Mouse (Mus musculus) kidney, postnatal 0 days (tissue): Measurements from ENCODE around the gene Baz2a. TPM values are rescaled to one million over a fixed set of nuclear protein-coding genes. Genes with fewer than 3 reads are reported as not detected.

ENCODE experiments used
- ATAC-seq: fragments of 200-750 bp; cut with Nextera tagmentation; replicated peaks from 2 replicates; pipeline ENCODE4 v1.8.0; 2017; ENCODE audit warnings: low read depth, moderate number of reproducible peaks, moderate TSS enrichment, moderate library complexity; ENCODE audit not compliant: low FRiP score
- DNase-seq: peaks from one replicate; pipeline ENCODE4 v3.0.0-alpha.2; 2016; ENCODE audit warnings: low spot score
- H3K27ac ChIP-seq: fragments of 300-500 bp; sonication (generic); 2 replicates; pipeline ENCODE4 v1.5.1; 2014; ENCODE audit warnings: mild to moderate bottlenecking
- H3K27me3 ChIP-seq: fragments of 300-500 bp; sonication (generic); 2 replicates; pipeline ENCODE4 v1.6.1; 2014; ENCODE audit warnings: low read length, mixed read lengths; ENCODE audit not compliant: insufficient read depth
- H3K36me3 ChIP-seq: fragments of 300-500 bp; sonication (generic); 2 replicates; pipeline ENCODE4 v1.6.1; 2014; ENCODE audit warnings: low read length, mixed read lengths; ENCODE audit not compliant: insufficient read depth
- H3K4me1 ChIP-seq: fragments of 300-500 bp; sonication (generic); replicated peaks from 2 replicates; pipeline ENCODE4 v1.6.1; 2014; ENCODE audit warnings: antibody characterized with exemption, low read length, mixed read lengths; ENCODE audit not compliant: insufficient read depth
- H3K4me2 ChIP-seq: fragments of 300-500 bp; sonication (generic); 2 replicates; pipeline ENCODE4 v1.6.1; 2014; ENCODE audit warnings: mild to moderate bottlenecking, low read length, moderate library complexity, mixed read lengths
- H3K4me3 ChIP-seq: fragments of 300-500 bp; sonication (generic); replicated peaks from 2 replicates; pipeline ENCODE4 v1.5.1; 2014; ENCODE audit warnings: low read depth, low read length
- H3K9ac ChIP-seq: fragments of 300-500 bp; sonication (generic); 2 replicates; pipeline ENCODE4 v1.6.1; 2014; ENCODE audit warnings: low read depth, low read length
- H3K9me3 ChIP-seq: fragments of 300-500 bp; sonication (generic); replicated peaks from 2 replicates; pipeline ENCODE4 v1.6.1; 2016; ENCODE audit warnings: low read length, inconsistent platforms, mixed read lengths
- CTCF ChIP-seq: IDR thresholded peaks from 2 replicates; pipeline ENCODE4 v1.5.1; 2016; ENCODE audit warnings: antibody characterized with exemption, low read depth, mild to moderate bottlenecking, moderate library complexity
- WGBS: fragments of 180-500 bp; shearing (Covaris S2); extraction: QIAGEN DNeasy Blood & Tissue Kit; methylation state at CpG from one replicate; pipeline ENCODE4 v1.1.7; 2014; 5-methylcytosine and 5-hydroxymethylcytosine counted together
- polyA plus RNA-seq: library from polyadenylated mRNA; unstranded; fragments of >200 nt; fragmentation: Nextera tagmentation; extraction: Ambion mirVana; gene quantifications from 2 replicates; pipeline ENCODE4 v1.2.1, GENCODE M21; 2015

Gene Baz2a
- polyA plus RNA-seq, 1 experiment from 2014 or later = 9.8 TPM

DNA sequence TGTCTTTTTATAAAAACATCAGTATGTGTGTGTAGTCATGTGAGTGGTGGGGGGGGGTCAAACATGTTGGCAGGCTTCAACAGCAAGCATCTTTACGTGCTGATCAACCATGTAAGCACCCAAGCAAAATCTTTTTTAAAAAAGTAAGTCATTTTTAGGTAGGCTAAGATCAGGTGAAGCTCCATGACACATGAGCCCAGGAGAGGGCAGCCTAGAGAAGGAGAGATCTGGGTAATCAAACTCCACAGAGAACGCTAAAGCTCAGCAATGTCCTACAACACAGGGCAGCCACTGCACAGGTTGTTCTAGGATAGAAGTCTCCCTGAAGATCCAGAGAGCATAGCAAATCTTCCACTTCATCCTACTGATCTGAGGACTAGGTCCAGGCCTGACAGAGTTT, 50.8 kb downstream of the Baz2a start:
- DNase-seq (peak; percentile 33), ATAC-seq (no peak)
- peaks cover 48% of the 10 kb centered on the region for H3K36me3 ChIP-seq
- no peaks in the 10 kb centered on the region for H3K4me1 ChIP-seq
- no peak overlapping the region for H3K4me2 ChIP-seq
- WGBS = 70% methylated on average over 2 of the region's 2 CpGs
- no peaks in the 10 kb centered on the region for H3K27me3 ChIP-seq
- peak; percentile 46 for TF ChIP-seq CTCF
- no peaks in the 10 kb centered on the region for H3K9me3 ChIP-seq
- H3K27ac ChIP-seq = no peak overlapping the region
- no peak overlapping the region for H3K4me3 ChIP-seq
- no peak overlapping the region for H3K9ac ChIP-seq

DNA sequence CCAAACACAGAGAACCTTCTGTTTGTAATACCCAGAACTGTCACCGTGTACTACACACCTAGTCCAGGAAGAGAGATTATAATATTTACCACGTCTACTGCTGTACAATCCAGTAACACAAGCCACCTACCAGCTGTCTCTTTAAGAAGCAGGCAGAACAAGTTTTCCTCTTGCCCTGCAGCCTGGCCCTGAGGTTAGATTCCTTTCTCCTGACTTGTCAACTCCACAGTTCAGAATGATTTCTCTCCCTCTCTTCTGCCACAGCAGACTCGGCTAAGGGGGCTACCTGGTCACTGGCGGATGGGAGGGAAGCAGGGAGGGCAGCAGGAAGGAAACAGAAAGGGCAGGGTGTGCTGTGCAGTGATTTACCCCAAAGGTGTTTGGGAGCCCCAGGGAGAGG, 52.3 kb downstream of the Baz2a start:
- Histone ChIP-seq H3K36me3 (peaks cover 39% of the 10 kb centered on the region), H3K4me2 (no peak overlapping the region), H3K27me3 (no peaks in the 10 kb centered on the region), H3K4me3 (no peak overlapping the region), H3K4me1 (no peaks in the 10 kb centered on the region), H3K9me3 (no peaks in the 10 kb centered on the region), H3K27ac (no peak overlapping the region), H3K9ac (no peak overlapping the region)
- no peak for DNase-seq
- ATAC-seq = no peak
- WGBS = 46% methylated on average over 4 of the region's 4 CpGs
- no peak for TF ChIP-seq CTCF

DNA sequence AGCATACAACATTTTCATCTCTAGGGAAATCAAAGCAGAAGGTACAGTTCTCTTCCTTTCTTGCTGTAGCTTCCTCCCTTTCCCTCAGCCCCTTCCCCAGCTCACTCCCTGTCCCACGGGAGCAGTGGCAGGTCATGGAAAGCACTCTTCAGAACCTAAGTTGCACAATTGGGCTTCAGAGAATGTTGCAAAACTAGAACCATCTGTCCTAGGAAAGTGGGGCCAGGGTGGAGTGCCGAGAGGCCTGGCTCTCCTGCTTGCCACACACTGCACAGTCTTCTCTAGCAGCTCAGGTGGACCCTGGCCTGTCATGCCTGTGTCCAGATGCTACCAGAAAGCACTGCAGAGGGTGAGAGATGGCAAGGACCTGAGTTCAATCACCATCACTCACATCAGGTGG, 53.6 kb downstream of the Baz2a start:
- 74% methylated on average over 2 of the region's 2 CpGs for WGBS
- Histone ChIP-seq H3K27ac (no peak overlapping the region), H3K36me3 (peaks cover 34% of the 10 kb centered on the region), H3K4me1 (peaks cover 4% of the 10 kb centered on the region; the same call in 1 of the 2 replicates), H3K4me2 (no peak overlapping the region), H3K9me3 (no peaks in the 10 kb centered on the region), H3K27me3 (no peaks in the 10 kb centered on the region), H3K9ac (0 out of 2 replicates have a peak overlapping the region, but pooled peaks have one; percentile 13), H3K4me3 (no peak overlapping the region)
- ATAC-seq = no peak
- no peak for TF ChIP-seq CTCF
- DNase-seq = no peak

DNA sequence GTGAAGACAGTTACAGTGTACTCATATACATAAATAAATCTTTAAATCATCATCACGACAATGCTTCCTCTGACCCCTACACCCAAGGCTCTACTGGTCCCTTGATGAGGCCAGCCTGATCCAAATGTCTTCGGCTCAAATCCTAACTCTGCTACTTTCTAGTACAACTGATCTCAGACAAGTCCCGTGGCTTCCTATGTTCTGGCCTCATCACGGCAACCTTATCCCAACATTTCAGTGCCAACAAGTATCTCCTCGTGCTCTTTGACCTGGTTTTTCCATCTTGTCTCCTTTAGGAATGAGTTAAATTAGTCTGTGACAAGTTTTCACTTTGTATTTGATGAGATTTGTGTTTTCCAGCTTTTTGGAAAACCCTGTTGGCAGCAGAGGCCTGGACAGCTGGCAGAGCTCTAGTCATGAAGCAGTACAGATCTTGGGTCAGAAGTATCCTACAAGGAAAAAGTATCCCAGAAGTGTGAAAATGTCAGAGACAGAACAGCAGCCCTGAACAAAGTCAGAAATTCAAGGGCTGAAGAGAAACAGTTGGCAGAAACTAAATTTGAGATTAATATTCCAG, 57.5 kb downstream of the Baz2a start:
- Histone ChIP-seq H3K4me1 (peaks cover 7% of the 10 kb centered on the region; the same call in 1 of the 2 replicates), H3K9me3 (no peaks in the 10 kb centered on the region), H3K36me3 (peaks cover 11% of the 10 kb centered on the region), H3K27ac (peak overlapping the region; percentile 80), H3K27me3 (no peaks in the 10 kb centered on the region), H3K4me2 (peak overlapping the region; percentile 18; the same call in 1 of the 2 replicates), H3K4me3 (no peak overlapping the region), H3K9ac (no peak overlapping the region)
- no peak for ATAC-seq
- WGBS = 71% methylated on average over 5 of the region's 5 CpGs
- DNase-seq = no peak
- TF ChIP-seq CTCF = no peak

DNA sequence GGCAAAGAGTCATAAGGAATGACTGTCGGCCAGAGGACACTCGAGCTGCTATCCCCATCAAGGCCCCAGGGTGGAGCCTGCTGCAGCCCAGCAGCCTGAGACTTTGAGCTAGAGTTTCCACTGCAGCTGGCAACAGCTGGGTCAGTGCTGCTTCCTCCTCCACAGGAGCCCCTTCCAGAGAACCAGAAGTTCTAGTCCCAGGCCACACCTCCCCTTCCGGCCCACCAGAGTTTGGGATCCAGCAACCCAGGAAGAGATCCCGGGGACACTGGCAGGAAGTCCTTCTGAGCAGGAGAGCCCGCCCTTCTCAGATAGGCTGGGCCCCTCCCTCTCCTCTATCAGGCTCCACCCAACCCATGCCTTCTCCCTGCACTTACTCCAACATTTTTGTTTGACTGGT, 58.2 kb downstream of the Baz2a start:
- no peaks in the 10 kb centered on the region for H3K27me3 ChIP-seq
- H3K36me3 ChIP-seq = peaks cover 7% of the 10 kb centered on the region; the same call in 1 of the 2 replicates
- H3K9ac ChIP-seq = no peak overlapping the region
- H3K4me1 ChIP-seq = peaks cover 7% of the 10 kb centered on the region; the same call in 1 of the 2 replicates
- ATAC-seq (peak; percentile 96), DNase-seq (peak; percentile 99)
- 3% methylated on average over 5 of the region's 5 CpGs for WGBS
- H3K4me2 ChIP-seq = peak overlapping the region; percentile 18; the same call in 1 of the 2 replicates
- TF ChIP-seq CTCF = peak; percentile 68
- peak overlapping the region; percentile 80 for H3K27ac ChIP-seq
- no peak overlapping the region for H3K4me3 ChIP-seq
- H3K9me3 ChIP-seq = no peaks in the 10 kb centered on the region

DNA sequence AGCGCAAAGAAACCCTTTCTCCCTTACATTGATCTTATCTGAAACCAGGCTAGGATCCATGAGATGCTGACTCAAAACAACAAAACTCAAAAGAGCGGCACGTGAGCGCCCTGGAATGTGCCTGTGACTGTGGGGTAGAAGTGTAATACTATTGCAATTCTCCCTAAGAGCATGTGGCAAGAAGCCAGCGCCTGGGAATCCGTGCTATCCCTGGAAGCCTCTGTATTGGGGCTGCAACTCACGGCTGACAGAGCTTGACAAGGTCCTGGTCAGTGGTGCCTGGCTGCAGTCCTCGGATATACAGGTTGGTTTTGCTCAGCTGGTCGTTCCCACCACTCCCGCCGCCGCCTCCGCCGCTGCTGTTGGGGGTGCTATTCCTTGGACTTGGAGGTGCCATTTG, 59.6 kb downstream of the Baz2a start:
- TF ChIP-seq CTCF = no peak
- H3K4me2 ChIP-seq = no peak overlapping the region
- peaks cover 7% of the 10 kb centered on the region; the same call in 1 of the 2 replicates for H3K4me1 ChIP-seq
- no peaks in the 10 kb centered on the region for H3K9me3 ChIP-seq
- WGBS = 59% methylated on average over 14 of the region's 14 CpGs
- ATAC-seq (no peak), DNase-seq (peak; percentile 38)
- H3K36me3 ChIP-seq = no peaks in the 10 kb centered on the region
- no peaks in the 10 kb centered on the region for H3K27me3 ChIP-seq
- H3K9ac ChIP-seq = no peak overlapping the region
- no peak overlapping the region for H3K4me3 ChIP-seq
- peak overlapping the region; percentile 54 for H3K27ac ChIP-seq
